Mouse (Mus musculus) skeletal muscle tissue, adult 2 months (tissue): Measurements from ENCODE around the gene Serinc1.

Experiments
- DNase-seq: peaks from one replicate; pipeline ENCODE4 v3.0.0-alpha.2; 2012; ENCODE audit warnings: low read depth, low spot score

The Serinc1 gene

DNA sequence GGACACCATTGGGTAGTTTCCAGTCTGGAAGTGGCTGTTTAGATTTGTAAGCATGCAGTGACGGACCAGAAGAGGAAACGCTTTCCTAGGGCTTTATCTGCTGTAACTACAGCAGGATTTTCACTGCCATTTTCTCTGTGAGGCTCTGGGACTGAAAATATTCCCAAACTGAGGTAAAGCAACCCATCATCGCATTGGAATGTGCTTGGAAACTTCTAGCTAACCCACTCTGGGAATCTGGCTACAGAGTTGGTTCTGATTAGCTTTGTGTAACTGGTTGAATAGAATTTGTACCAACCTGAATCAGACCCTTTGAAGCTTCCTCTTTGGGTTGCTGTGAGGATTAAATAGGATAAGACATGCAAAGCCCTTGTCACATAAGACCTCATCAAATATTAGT, 47.6 kb downstream of the Serinc1 start:
- no peak for DNase-seq

GRCm38 (mm10) chr10:57481717-57482116, 50.6 kb downstream of the Serinc1 start:
- no peak for DNase-seq

- DNase-seq = no peak
These were observed 55.0 kb downstream of the Serinc1 start for GRCm38 (mm10) chr10:57477121-57477843.
